Mouse (Mus musculus) T-helper 1 cell (primary cell): Measurements from ENCODE around the gene Col4a1.

Experiments
- in situ Hi-C: fragments of 300-600 bp; cut with MboI, MseI; formaldehyde crosslinking; loops from one replicate; pipeline ENCODE4 v1.15.1; 2025; ENCODE audit warnings: high pct_unique_total_duplicates

The Col4a1 gene

DNA sequence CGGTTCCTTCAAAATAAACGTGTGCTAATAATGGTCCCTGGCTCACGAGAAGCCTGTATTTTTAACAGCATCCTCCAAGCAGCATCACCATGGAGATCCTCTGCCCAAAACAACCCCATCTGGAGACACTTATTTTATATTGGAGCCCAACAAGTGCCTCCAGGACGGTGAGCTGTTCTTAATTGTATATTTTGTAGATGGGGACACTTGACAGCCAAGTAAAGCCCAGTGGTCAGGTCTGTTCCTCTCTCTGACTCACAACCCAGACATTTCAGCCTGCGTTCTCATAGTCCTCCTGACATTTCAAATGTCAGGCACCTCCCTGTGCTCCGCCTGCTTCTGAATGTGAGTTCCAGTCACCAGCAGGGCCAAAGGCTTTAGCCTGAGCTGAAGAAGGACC lies 43.9 kb downstream of the Col4a1 start:
- in situ Hi-C loops = loop anchor here (25.0 kb wide), 1 partner anchor 419 kb away; no protein-coding TSS in a partner anchor

DNA sequence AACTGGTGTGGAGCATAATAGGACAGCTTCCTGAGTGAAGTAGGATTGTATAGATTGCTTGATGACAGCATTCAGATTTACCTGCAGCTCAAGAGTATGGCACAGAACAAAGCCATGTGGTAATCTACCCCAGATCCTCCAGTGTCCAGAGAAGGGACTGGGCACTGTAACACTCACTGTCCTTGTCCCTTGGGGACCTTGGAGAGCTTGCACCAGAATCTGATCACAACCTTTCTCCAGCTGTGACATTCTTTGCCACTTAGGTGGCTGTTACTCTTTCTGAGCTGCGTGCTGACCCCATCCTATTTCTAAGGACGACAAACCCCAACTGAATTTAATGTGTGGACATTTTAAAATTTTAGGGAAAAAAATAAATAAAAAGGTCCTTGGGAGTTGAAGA lies 46.2 kb downstream of the Col4a1 start:
- in situ Hi-C loops = loop anchor here (25.0 kb wide), 1 partner anchor 421 kb away; no protein-coding TSS in a partner anchor

DNA sequence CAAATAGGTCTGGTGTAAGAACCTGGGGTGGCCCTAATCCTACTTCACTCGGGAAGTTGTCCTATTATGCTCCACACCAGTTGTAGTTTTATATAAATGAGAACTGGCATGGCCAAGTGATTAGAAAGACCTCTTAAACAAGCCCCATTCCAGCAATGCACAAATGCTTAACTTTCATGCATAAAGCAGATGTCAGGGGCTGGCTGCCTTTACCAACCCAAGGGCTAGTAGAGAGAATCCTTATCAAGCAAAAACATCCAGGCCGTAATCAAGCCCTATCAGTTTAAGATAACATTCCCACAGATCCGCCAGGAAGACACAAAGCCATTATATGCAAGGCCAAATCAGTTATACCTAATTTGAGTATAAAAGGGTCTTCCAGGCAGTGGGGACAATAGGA lies 46.7 kb downstream of the Col4a1 start:
- in situ Hi-C loops = loop anchor here (25.0 kb wide), 1 partner anchor 421 kb away; no protein-coding TSS in a partner anchor

DNA sequence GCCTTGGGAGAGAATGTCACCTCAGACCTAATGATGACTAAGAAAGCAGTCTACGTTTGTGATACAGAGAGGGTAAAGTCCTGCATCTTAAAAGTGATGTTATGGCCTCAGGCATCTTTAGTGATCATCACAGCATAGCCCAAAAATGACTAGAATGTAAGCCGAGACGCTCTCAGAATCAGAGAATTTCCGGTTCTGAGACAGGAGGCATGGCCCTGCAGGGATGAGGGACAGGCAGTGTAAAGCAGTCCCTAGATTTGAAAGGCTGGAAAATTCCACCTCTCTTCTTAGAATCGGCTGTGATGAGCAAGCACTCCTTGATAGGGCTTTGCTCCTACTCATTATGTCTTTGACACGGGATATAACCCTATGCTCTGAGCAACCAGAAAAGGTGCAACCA lies 48.8 kb downstream of the Col4a1 start:
- in situ Hi-C loops = loop anchor here (25.0 kb wide), 1 partner anchor 423 kb away; no protein-coding TSS in a partner anchor

DNA sequence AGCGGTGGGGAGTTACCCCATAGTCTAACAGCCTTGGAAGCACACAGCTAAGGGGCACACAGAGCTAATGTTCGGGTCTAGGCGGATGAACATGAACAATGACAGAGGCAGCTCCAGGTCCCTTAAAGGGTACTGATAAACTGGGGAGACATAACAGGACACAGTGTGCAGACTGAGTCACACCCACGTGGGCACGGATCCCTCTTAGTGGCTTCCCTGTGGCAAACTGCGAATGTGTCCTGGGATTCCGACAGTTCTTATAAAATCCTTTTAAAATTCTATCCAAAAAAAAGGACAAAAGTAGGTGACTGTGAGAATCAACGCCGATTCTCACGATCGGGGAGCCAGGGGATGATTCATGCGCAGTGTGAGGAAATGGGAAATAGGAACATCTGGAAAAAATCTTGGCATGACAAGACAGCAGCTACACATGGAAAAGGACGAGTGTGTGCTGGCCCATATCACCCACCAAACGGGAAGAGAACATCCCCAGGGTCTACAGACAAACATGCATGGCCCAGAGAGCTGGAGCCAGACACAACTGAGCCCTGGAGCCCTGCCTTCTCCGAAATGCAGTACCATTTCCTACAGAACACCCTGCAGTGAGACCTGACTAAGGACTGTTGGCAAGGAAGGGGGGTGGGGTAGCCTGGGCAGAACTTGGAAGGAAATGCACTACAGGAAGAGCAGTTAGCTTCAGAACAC lies 50.4 kb downstream of the Col4a1 start:
- in situ Hi-C loops = loop anchor here (25.0 kb wide), 1 partner anchor 425 kb away; no protein-coding TSS in a partner anchor

DNA sequence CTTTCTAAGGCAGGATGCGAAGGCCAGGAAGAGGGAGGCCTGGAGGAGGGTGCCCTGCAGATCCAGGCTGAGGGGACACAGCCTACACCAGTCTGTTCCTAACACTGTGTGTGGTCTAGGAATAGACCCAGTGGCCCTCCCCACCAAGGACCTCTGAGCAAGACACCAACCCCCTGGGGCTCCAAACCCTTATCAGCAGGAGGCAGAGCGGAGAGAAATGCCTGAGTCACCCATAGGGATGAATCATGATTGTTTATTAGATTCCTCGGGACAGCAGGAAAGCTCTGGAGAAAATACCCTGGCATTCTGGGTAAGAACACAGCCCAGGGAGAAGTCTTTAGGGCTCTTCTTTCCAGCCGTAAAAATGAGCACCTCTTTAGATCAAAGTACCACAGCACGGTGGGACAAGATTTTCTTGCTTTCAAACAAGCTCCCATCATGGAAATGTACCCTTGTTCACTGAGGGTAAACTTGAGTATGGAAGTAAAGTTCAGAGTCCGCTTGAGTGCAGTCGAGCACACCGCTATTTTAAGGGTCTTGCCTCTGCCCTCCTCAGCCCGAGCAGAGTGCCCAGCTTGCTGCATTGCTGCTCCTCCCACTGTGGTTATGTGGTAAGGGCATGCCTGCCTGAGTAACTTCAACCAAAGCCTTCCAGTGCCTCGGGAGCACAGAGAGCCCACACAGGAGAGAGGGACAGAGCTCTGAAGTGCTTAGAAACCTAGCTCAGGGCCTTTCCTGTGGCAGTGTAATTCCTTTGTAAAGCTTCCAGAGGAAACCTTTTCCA lies 52.6 kb downstream of the Col4a1 start:
- in situ Hi-C loops = loop anchor here (10.0 to 25.0 kb wide), 2 partner anchors 225 to 427 kb away; no protein-coding TSS in a partner anchor

DNA sequence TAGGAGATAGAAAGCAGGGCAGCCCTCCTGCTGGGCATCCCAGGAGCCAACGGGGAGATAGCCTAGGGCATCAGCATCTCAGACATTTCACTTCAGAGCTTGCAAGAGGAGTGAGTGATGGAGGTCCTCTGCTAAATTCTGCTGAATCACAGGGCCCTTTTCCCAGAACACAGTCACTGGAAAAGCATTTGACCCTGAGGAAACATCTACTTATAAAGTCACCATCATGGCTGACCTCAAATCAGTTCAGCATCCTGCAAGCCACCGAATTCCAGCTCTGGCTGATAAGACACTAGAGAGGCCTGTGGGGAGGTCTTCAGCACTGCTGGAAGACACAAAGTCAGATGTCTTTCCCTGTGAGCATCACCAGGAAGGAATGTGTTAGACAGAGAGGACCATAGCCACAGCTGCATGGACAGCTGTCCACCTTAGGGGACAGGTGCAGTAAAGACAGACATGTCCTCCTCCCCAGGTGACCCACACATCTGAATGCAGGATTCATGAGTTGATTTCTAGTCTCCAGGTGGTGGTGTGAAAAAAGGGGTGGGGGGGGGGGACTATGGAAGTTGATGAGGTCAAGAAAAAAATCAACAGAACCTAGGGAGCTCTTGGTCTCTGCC lies 54.0 kb downstream of the Col4a1 start:
- in situ Hi-C loops = loop anchor here (10.0 to 25.0 kb wide), 2 partner anchors 226 to 429 kb away; no protein-coding TSS in a partner anchor

DNA sequence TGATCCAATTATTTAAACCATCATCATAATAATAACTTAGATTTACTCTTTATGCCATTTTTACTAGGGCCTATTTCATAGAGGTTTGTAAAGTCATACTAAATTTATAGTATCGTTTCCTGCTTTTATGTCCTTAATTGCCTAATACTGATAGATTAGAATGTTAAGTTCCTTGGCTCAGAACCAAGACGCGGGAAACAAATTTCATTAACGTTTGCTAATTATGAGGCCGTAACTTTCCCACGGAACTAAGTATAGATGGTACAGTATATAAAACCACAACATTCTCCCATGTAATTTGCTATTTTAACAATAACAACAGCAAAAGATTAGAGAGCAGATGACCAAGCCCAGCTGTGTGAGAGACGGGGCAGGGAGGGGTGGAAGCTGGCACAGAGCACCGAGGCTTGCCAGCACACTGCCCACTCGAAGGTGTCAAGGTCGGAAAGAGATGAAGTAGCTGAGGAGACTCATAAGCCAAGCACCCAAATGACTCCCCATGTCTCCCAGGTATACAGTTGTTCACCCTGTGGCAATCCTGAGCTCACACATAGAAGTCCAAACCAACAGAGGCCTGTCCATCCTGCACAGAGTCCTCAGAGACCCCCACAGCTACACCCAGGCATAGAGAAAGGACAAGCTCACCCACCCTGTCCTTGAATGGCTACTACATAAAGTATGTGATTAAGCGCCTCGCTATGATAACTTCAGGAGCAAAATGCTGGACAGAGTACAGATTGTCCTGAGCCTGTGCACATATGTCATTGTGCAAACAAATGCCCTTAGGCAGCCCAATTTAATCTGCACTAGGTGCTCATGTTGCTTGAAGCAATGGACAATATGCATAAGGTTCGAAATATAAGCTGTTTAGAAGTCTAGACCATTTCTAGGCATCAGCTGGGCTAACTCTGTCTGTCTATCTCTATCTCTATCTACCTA lies 55.3 kb downstream of the Col4a1 start:
- in situ Hi-C loops = loop anchor here (10.0 to 25.0 kb wide), 2 partner anchors 227 to 430 kb away; no protein-coding TSS in a partner anchor

DNA sequence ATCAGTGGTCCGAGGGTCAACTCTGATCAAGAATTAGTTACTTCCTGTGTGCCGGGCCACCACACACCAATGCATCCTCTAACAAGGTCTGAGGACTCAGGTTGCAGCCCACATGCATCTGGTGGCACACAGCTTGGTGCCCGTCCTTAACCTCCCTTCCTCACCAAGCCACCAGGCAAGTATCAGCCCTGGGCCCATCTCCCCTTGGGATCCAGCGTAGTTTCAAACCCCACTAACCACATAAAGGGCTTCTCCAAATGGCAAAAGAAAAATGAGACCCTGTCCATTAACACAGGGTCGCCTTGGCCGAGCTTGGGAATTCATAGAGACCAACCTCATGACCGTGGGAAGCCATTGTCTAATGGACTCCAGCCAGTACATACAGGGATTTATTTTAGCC lies 56.2 kb downstream of the Col4a1 start:
- in situ Hi-C loops = loop anchor here (10.0 to 25.0 kb wide), 2 partner anchors 228 to 431 kb away; no protein-coding TSS in a partner anchor

DNA sequence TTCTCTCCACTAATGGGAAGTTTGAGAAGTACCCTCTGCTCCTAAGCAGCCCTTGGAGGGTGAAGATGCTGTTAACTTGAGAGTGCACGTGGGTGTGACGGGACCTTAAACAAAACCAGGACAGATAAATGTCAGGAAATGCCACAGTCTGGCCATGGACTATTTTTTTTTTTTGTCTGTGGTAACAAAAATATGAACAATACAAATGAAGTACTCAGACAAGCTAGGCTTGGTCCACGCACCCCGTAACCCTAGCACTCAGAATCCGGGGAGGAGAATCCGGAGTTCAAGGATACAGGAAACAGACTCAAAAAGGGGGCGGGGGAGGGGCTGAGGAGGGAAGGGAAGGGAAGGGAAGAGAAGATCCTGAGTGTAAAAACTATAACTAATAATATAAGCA lies 56.9 kb downstream of the Col4a1 start:
- in situ Hi-C loops = loop anchor here (10.0 to 25.0 kb wide), 2 partner anchors 229 to 432 kb away; no protein-coding TSS in a partner anchor

DNA sequence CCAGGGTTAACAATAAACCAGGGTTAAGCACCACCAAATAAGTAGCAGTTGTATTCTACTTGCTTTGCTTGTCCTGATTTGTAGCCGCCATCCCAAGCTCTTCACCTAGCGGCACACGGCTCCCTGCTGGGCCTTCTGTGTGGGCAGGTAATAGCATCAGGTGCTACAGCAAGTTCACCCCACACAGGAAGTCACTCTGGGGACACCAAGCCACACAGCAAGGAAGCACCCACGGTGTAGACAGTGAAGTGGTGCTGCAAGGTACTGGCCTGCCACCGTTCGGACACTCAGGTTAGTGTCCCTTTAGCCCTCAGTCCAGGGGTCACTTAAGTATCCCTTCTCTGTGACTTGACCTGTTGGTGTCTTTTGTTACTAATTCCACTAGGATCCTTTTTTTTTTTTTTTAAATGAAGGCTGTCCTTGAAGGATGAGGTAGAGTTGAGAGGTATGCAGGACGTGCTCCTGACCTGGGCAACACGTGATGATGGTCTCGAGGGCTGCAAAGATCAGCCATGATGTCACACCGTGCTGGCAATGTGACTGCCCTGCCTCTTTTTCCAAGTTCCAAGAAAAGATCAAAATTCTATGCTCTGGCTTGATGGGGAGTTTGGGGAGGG lies 57.6 kb downstream of the Col4a1 start:
- in situ Hi-C loops = loop anchor here (5.0 to 25.0 kb wide), 3 partner anchors 137 to 432 kb away; no protein-coding TSS in a partner anchor

DNA sequence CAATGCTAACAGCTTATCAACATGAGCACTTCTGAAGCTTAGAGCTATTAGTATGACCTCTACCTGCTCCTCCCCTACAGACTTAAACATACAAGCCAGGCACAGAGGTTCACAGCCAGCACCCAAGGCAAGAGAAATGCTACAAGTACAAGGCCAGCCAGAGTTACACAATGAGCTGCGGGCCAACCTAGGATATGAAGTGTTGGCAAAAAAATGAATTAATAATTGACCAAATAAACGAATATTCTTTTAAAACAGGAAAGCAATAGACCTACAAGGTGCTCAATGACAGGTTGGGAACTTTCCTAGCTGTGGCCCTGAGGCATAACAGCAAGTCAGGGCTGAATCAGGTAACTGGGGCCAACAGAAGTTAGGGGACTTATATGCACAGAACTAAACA lies 58.1 kb downstream of the Col4a1 start:
- in situ Hi-C loops = loop anchor here (5.0 to 25.0 kb wide), 3 partner anchors 138 to 433 kb away; no protein-coding TSS in a partner anchor

DNA sequence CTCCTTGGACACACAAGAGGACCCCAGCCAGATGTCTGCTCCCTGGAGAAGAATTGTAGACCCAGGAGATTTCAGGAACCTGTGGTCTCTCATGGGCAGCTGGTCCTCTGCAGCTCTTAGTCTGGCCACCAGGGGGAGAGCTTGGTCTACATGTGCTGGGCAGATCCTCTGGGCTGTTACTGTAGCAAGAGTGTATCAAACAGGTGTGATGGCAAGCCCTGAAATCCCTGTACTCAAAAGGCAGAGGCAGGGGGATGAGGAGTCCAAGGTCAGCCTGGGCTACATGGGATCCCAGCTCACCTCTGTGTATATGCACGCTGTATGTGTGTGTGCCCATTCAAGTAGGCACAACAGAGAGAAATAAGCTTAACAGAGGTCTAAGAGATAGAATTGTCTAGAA lies 59.1 kb downstream of the Col4a1 start:
- in situ Hi-C loops = loop anchor here (5.0 to 25.0 kb wide), 3 partner anchors 139 to 434 kb away; no protein-coding TSS in a partner anchor

DNA sequence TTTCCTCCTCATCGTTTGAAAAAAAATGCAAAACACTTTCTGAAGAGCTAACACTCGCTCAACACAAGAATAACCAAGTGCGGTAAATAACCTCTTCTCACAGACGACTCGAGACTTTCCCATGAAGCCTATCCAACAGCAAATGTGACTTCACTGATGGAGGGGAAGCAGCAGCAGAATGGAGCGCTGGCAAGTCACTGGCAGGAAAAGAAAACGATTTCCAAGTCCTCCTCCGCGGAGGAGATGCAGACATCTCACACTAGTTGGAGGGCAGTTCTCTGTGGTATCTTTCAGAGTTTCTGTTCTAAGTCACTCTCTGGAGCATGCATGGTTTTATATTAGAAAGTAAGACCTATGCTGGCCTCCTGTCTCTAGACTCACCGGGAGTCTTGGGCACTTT lies 59.6 kb downstream of the Col4a1 start:
- in situ Hi-C loops = loop anchor here (5.0 to 25.0 kb wide), 3 partner anchors 139 to 434 kb away; no protein-coding TSS in a partner anchor

DNA sequence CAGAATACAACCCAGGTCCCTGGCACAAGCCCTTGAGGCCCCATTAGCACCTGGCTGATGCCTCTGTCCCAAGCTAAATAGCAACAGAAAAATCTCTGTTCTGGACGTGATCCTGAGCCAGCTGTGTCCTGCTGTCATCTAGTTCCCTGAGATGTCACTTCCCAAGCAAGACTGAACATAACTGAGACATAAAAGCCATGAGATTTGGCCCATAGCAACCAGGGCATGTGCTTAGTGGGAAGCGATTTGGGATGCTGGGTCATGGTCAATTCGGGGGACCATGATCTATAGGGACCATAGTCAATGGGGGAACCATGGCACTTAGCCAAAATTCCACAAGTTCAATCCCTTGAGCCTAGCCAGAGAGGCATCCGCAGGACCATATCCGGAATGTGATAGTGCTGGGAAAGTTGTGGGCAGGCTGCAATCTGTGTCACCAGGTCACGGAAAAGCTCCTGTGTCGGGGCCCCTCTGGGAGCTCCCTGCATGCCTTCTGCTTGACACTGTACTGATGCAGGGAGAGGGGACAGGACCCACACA lies 60.3 kb downstream of the Col4a1 start:
- in situ Hi-C loops = loop anchor here (5.0 to 25.0 kb wide), 3 partner anchors 140 to 435 kb away; no protein-coding TSS in a partner anchor

DNA sequence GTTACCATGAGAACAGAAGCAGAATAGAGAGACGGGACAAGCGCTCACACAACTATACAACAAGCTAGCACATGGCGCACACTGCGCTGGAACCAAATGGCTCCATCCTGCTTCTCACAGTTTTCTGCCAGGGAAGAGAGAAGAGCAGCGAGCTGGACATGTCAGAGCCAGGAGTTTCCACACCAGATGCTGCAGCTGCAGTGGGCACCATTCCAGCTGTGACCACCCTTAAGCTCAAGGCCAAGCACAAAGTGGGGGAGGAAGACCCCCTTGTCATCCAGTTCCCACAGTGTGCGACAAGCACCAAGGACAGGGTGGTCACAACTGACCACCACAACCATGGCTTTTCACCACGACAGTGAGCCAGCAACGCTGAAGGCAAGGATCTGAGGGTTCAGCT lies 62.5 kb downstream of the Col4a1 start:
- in situ Hi-C loops = loop anchor here (5.0 to 25.0 kb wide), 3 partner anchors 142 to 437 kb away; no protein-coding TSS in a partner anchor

DNA sequence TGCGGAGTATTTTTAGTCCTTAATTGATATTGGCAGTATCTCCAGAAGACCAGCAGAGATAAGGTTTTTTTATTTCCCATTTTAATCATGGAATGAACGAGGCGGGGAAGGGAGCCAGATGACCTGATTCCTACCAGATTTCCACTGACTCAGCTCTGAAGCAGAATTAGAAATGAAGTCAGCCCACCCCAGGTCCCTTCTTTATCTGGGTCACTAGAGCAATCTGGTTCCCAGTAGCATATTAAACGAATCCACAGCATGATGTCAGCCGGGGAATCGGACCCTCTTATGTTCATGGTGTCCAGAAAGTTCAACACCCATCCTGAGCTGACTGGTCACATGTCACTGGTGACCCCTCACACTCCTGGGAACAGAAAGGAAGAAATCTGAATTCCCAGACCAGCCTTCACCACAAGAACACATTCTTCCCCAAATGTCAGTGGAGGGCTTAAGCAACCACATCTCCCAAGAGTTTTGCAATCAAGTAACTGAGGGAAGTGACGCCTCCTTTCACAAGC lies 63.0 kb downstream of the Col4a1 start:
- in situ Hi-C loops = loop anchor here (5.0 to 25.0 kb wide), 3 partner anchors 143 to 438 kb away; no protein-coding TSS in a partner anchor

DNA sequence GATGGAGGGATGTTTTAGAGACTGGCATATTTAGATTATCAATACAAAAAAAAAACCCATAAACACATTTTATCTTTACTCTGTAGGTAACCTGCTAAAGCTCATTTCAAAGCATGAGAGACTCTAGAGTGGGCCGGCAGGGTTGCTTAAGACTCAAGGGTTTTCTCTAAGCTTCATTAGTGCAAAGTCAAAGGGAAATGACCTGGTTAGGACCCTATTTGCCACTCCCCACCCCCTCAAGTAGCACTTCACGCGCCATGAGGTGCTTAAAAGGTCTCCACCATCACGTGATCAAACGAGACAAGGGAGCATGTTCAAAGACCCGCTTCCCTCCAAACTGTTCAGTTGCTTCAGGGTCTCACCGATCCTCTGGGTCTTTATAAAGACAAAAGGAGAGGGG lies 63.9 kb downstream of the Col4a1 start:
- in situ Hi-C loops = no loop called here

DNA sequence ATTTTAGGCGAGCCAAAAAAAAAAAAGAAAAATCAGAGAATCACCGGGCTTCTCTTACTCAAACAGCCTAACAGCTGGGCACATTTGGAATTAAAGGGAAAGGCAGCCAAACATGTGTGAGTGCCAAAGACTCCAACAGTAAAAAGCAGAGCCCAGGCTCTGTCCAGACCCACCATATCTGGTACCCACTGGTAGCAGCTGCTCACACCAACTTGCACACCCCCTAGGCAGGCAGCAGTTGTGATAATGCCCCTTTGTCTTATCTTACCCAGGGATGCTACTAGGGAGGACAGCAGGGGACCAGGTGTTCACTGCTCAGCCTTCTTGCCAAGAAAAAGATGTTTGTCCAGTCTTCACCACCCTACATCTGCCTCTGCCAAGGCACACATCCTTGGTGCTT lies 71.1 kb downstream of the Col4a1 start:
- in situ Hi-C loops = no loop called here
